Mouse (Mus musculus): Measurements from ENCODE around the gene Cmtm4.

DNA sequence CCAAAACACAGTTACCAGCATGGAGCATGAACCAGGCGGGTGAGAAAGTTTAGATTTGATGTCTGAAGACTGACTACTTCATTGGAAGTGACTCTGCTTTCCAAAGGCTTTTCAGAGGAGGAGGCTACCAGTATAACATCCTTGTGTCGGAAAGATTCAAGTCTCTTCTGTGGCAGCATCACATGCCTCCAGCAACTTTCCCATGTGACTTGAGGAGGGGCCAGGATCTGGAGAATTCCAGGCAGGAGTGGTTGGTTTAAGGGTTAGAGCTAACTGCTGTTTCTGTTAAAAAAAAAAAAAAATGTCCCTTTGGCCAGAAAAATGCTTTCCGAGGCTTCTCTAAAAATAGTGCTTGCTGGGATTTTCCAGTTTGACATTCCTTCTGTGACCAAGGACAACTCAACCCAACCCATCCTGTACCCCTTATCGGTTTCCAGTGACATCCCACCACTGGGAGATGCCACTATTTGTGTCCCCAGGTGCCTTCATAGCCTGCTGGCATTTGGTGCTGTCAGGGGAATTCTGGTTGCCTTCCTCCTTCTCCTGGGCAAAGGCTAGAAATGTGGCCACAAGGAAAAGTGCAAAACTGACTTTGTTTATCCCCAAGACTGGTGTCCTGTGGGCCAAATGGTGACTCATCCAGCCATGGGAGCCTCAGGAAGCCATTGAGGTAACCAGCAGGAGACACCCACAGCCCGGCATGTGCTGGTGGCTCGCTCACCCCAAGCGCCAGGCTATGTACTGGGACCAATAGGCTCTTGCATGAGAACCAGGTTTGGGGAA lies 12.9 kb upstream of the Cmtm4 start:
- TF ChIP-seq CTCF (IDR thresholded peaks at IDR 0.05; ENCODE audit: low read depth, low read length) (no peak), POLR2A (IDR thresholded peaks at IDR 0.05; ENCODE audit: extremely low read depth, insufficient read depth, low read length) (no peak)
